25 mouse cellular contexts compared by ENCODE assay signal in genomic region chr2:77876331-77876730, GRCm38 (mm10). TPM values are rescaled to one million over a fixed set of nuclear protein-coding genes. Genes with fewer than 3 reads are reported as not detected.
"Had no signal": no experiment of that assay in that cellular context is flagged by ENCODE, and none has a peak within 500 bp of the region (broad histone marks: within the 10 kb centered on the region; RNA-seq: fewer than 3 reads in every experiment).

No protein-coding gene starts in this region.

- H3K9ac ChIP-seq: liver, postnatal 0 days; lung, embryonic 15.5 days; midbrain, embryonic 12.5 days; neural tube, embryonic 13.5 days; neural tube, embryonic 15.5 days; stomach, embryonic 15.5 days had no signal

- DNase-seq: liver, postnatal 0 days; lung, adult 2 months; lung, postnatal 14 days; lung, postnatal 36 days; midbrain, embryonic 14.5 days; retina, postnatal 1 day; right cerebral cortex, adult 18-20 months; right cerebral cortex, postnatal 25 days; thymus, adult 2 months; thymus, postnatal 25 days; thymus, postnatal 4 days had no signal

- H3K4me3 ChIP-seq: lung, embryonic 15.5 days; megakaryocyte, embryonic 14.5 days; midbrain, embryonic 10.5 days; midbrain, embryonic 12.5 days; myocyte; neural tube, embryonic 13.5 days; neural tube, embryonic 15.5 days; stomach, embryonic 15.5 days had no signal

- ATAC-seq: liver, postnatal 0 days; lung, postnatal 0 days; midbrain, embryonic 16.5 days had no signal

- H3K27me3 ChIP-seq: lung, embryonic 15.5 days; megakaryocyte, embryonic 14.5 days; midbrain, embryonic 12.5 days; neural tube, embryonic 13.5 days; neural tube, embryonic 15.5 days; stomach, embryonic 15.5 days had no signal

- H3K27ac ChIP-seq: lung, embryonic 15.5 days; macrophage; midbrain, embryonic 10.5 days; midbrain, embryonic 12.5 days; neural tube, embryonic 13.5 days; neural tube, embryonic 15.5 days; stomach, embryonic 15.5 days; stomach, postnatal 0 days had no signal

- H3K36me3 ChIP-seq: lung, embryonic 15.5 days; midbrain, embryonic 10.5 days; midbrain, embryonic 12.5 days; neural tube, embryonic 13.5 days; neural tube, embryonic 15.5 days; stomach, embryonic 15.5 days had no signal

- H3K9me3 ChIP-seq: lung, embryonic 15.5 days; megakaryocyte, embryonic 14.5 days; midbrain, embryonic 10.5 days; midbrain, embryonic 12.5 days; neural tube, embryonic 13.5 days; neural tube, embryonic 15.5 days; stomach, embryonic 15.5 days had no signal

- H3K4me1 ChIP-seq: lung, embryonic 15.5 days; midbrain, embryonic 10.5 days; midbrain, embryonic 12.5 days; neural tube, embryonic 13.5 days; neural tube, embryonic 15.5 days; stomach, embryonic 15.5 days had no signal

- H3K4me2 ChIP-seq: lung, embryonic 15.5 days; midbrain, embryonic 12.5 days; neural tube, embryonic 13.5 days; neural tube, embryonic 15.5 days; stomach, embryonic 15.5 days had no signal

RNA-seq across cellular contexts. Expression of gene Zfp385b, which starts 56.9 kb away (rescaled TPM):
- total RNA-seq: megakaryocyte progenitor cell, adult 5-6 weeks had no signal
- polyA plus RNA-seq: macrophage; spleen, adult 2 months had no signal
